Mouse (Mus musculus) adrenal gland (tissue): ENCODE measurements around the gene Fam98b.

Experiments used
- intact Hi-C: fragments of 180-260 bp; cut with DNase I; formaldehyde crosslinking; loops from one replicate; pipeline ENCODE4 v1.15.1; 2025
- long read RNA-seq, 2 experiments: library from polyadenylated mRNA; unstranded; transcript quantifications; one replicate each; pipeline ENCODE4 v2.0.0; 2020; ENCODE audit warnings: borderline replicate concordance in 1 of 2; ENCODE audit not compliant: insufficient replicate concordance in 1 of 2

Gene Fam98b
- long read RNA-seq, experiment 1, partial matches to known transcripts: 25 of 27 reads
- long read RNA-seq, experiment 1, other reads (novel, unspliced or antisense): 2 of 27 reads
- long read RNA-seq, experiment 2, partial matches to known transcripts: 25 of 26 reads
- long read RNA-seq, experiment 2, other reads (novel, unspliced or antisense): 1 of 26 reads

GRCm38 (mm10) chr2:117249255-117250000 is at the start of gene Fam98b:
TSS of gene Fam98b (plus strand) at chr2:117249739.
- intact Hi-C loops: no loop called here

GRCm38 (mm10) chr2:117200869-117201338 is 48.6 kb upstream of the Fam98b start:
- intact Hi-C loops: no loop called here

GRCm38 (mm10) chr2:117203350-117203749 is 46.2 kb upstream of the Fam98b start:
- intact Hi-C loops: no loop called here

GRCm38 (mm10) chr2:117204534-117204933 is 45.0 kb upstream of the Fam98b start:
- intact Hi-C loops: no loop called here

- intact Hi-C loops: no loop called here
Measured at GRCm38 (mm10) chr2:117205066-117205465, 44.5 kb upstream of the Fam98b start.

GRCm38 (mm10) chr2:117210416-117211085 is 39.0 kb upstream of the Fam98b start:
- intact Hi-C loops: no loop called here

GRCm38 (mm10) chr2:117216152-117216551 is 33.4 kb upstream of the Fam98b start:
- intact Hi-C loops: no loop called here

- intact Hi-C loops: no loop called here
Measured at GRCm38 (mm10) chr2:117217695-117218216, 31.8 kb upstream of the Fam98b start.

GRCm38 (mm10) chr2:117219536-117219935 is 30.0 kb upstream of the Fam98b start:
- intact Hi-C loops: no loop called here

- intact Hi-C loops: no loop called here
Measured at GRCm38 (mm10) chr2:117222651-117223050, 26.9 kb upstream of the Fam98b start.

GRCm38 (mm10) chr2:117228601-117229125 is 20.9 kb upstream of the Fam98b start:
- intact Hi-C loops: no loop called here

- intact Hi-C loops: loop anchor here (2.0 to 5.0 kb wide), 2 partner anchors 48 to 329 kb away; no protein-coding TSS in a partner anchor
Measured at GRCm38 (mm10) chr2:117230261-117230660, 19.3 kb upstream of the Fam98b start.

- intact Hi-C loops: loop anchor here (2.0 to 5.0 kb wide), 2 partner anchors 49 to 330 kb away; no protein-coding TSS in a partner anchor
Measured at GRCm38 (mm10) chr2:117231257-117231656, 18.3 kb upstream of the Fam98b start.

- intact Hi-C loops: no loop called here
Measured at GRCm38 (mm10) chr2:117241953-117242352, 7.6 kb upstream of the Fam98b start.

GRCm38 (mm10) chr2:117250001-117250510 is 517 bp downstream of the Fam98b start:
- intact Hi-C loops: no loop called here

GRCm38 (mm10) chr2:117255415-117255814 is 5.9 kb downstream of the Fam98b start:
- intact Hi-C loops: no loop called here

GRCm38 (mm10) chr2:117257617-117258016 is 8.1 kb downstream of the Fam98b start:
- intact Hi-C loops: no loop called here

- intact Hi-C loops: loop anchor here (5.0 kb wide), 1 partner anchor 180 kb away; no protein-coding TSS in a partner anchor
Measured at GRCm38 (mm10) chr2:117262184-117262583, 12.6 kb downstream of the Fam98b start.

GRCm38 (mm10) chr2:117263786-117264408 is 14.4 kb downstream of the Fam98b start:
- intact Hi-C loops: loop anchor here (5.0 kb wide), 1 partner anchor 178 kb away; no protein-coding TSS in a partner anchor

GRCm38 (mm10) chr2:117288291-117288690 is 38.8 kb downstream of the Fam98b start:
- intact Hi-C loops: no loop called here
